Mouse (Mus musculus) spleen, adult 2 months (tissue): ENCODE data around the gene Gpatch2. TPM values are rescaled to one million over a fixed set of nuclear protein-coding genes. Genes with fewer than 3 reads are reported as not detected.

Experiments
- DNase-seq, 2 experiments: peaks; one replicate each; pipeline versions ENCODE4 v3.0.0 to v3.0.0-alpha.2; 2012 to 2021; ENCODE audit warnings: low spot score in 2 of 2, low read depth in 1 of 2
- H3K27ac ChIP-seq: fragments of 200-500 bp; 2 replicates; pipeline ENCODE4 v1.5.1; 2012; ENCODE audit warnings: low read length, inconsistent platforms; ENCODE audit not compliant: insufficient read depth
- H3K27me3 ChIP-seq: fragments of 200-500 bp; 2 replicates; pipeline ENCODE4 v1.6.1; 2012; ENCODE audit warnings: mild to moderate bottlenecking, moderate library complexity, low read length, inconsistent platforms; ENCODE audit not compliant: control insufficient read depth, insufficient read depth
- H3K36me3 ChIP-seq: fragments of 200-500 bp; 2 replicates; pipeline ENCODE4 v1.6.1; 2012; ENCODE audit warnings: mild to moderate bottlenecking, low read length, inconsistent platforms; ENCODE audit not compliant: control insufficient read depth, insufficient read depth
- H3K4me1 ChIP-seq: fragments of 200-500 bp; 2 replicates; pipeline ENCODE4 v1.6.1; 2011; ENCODE audit warnings: inconsistent platforms; ENCODE audit not compliant: control insufficient read depth, insufficient read depth, insufficient read length
- H3K4me3 ChIP-seq: fragments of 200-500 bp; 2 replicates; pipeline ENCODE4 v1.5.1; 2011; ENCODE audit warnings: mild to moderate bottlenecking, inconsistent platforms; ENCODE audit not compliant: insufficient read depth, insufficient read length; ENCODE audit errors: extremely low read depth
- CTCF ChIP-seq: fragments of 200-500 bp; IDR thresholded peaks from 2 replicates; pipeline ENCODE4 v1.5.1; 2011; ENCODE audit warnings: mild to moderate bottlenecking, inconsistent platforms; ENCODE audit not compliant: insufficient read depth, insufficient read length, insufficient replicate concordance; ENCODE audit errors: extremely low read depth
- POLR2A ChIP-seq: fragments of 200-500 bp; IDR thresholded peaks from 2 replicates; pipeline ENCODE4 v1.6.1; 2011; ENCODE audit warnings: low read depth, low read length, inconsistent platforms
- WGBS: fragments of 180-500 bp; shearing (Covaris S2); methylation state at CpG from one replicate; pipeline ENCODE4 v1.1.7; 2018; 5-methylcytosine and 5-hydroxymethylcytosine counted together
- polyA plus RNA-seq: library from polyadenylated mRNA; depleted of rRNA; stranded (reverse); fragments of >200 nt; gene quantifications from 2 replicates; pipeline ENCODE4 v1.2.3, GENCODE M21; 2012

Gpatch2 gene
- polyA plus RNA-seq, 1 experiment: 5.4 TPM

DNA sequence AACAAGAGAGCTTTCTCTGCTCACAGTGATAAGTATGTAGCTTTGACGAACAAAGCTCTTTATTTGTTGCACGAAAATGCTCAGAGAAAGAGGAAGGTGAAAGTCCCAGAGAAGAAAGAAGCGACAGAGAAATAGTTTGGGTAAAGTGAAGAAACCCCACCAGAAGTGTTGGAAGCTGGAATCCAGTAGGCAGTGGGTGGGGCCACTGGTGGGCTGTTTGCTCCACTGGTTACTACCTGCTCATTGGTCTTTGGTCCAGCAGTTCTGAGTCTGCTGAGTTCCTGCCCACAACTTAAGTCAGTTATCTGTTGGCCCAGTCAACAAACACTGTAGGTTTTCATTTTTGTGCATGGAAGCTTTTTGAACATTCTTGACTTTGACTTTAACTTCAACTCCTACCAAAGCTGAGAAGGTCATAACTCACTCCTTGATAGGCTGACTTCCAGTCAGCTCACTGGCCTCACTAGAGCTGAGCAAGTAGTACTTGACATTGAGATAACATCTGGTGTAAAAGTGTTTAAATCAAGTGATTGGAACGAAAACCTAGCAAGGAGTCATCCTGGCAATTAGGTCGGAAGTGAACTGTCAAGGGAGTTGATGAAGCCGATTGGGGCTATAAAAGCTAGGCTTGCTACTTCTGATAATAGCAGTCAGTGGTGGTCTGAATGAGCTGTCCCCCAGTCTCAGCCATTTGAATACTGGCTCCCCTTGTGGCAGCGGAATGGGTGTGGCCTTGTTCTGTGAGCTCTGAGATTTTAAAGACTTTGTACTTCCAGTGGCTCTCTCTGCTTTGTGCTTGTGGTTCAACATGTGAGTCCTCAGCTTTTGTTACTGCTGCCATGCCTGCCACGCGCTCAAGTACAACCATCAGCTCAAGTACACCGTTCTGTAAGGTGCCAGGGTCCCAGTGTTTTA is 76.4 kb downstream of the Gpatch2 start:
- DNase-seq: no peak
- WGBS: 87% methylated on average over 10 of the region's 10 CpGs
- H3K36me3 ChIP-seq: 0 out of 2 replicates have a peak, but pooled peaks cover 2% of the 10 kb centered on the region
- H3K4me3 ChIP-seq: no peak overlapping the region
- H3K27me3 ChIP-seq: no peaks in the 10 kb centered on the region
- no peak overlapping the region for H3K27ac ChIP-seq
- H3K4me1 ChIP-seq: no peaks in the 10 kb centered on the region
- TF ChIP-seq POLR2A: no peak
- no peak for TF ChIP-seq CTCF

DNA sequence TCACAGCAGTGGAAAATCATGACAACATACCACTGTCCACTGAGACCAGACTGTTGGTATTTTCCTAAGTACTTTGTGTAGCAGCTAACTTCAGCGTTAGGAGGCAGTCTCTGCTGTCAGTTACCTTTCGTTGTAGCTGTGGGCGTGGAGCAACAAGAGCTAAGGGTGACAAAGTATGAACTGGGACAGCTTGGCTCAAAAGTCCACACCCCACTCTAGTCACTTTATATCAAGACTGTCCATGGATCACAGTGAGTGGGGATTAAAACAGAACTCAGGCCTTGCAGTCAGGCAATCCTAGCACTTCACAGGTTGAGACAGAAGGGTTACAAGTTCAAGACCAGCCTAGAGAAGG is 77.1 kb downstream of the Gpatch2 start:
- TF ChIP-seq CTCF (no peak), POLR2A (no peak)
- no peaks in the 10 kb centered on the region for H3K27me3 ChIP-seq
- 96% methylated on average over 3 of the region's 3 CpGs for WGBS
- no peak overlapping the region for H3K27ac ChIP-seq
- DNase-seq: no peak
- no peaks in the 10 kb centered on the region for H3K4me1 ChIP-seq
- H3K36me3 ChIP-seq: 0 out of 2 replicates have a peak, but pooled peaks cover 2% of the 10 kb centered on the region
- H3K4me3 ChIP-seq: no peak overlapping the region

DNA sequence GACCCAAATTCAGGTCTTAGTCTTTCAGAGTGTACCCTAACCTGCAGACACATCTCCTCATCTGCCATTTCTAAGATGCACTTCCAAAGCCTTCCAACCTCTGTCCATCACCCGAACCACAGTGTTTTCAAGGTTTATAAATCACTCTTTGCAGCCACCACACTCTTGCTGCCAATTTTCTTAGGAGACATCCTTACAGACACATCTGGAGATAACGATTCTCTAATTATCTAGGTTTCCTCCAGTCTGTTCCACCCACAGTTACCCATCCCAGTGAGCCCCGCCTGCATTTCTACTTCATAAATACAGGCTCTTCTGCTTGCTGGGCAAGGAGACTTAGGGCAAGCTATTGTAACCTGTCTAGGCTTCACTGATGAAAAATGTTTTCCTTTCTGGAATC is 77.9 kb downstream of the Gpatch2 start:
- WGBS: 81% methylated on average over 3 of the region's 3 CpGs
- H3K36me3 ChIP-seq: 0 out of 2 replicates have a peak, but pooled peaks cover 2% of the 10 kb centered on the region
- H3K27me3 ChIP-seq: no peaks in the 10 kb centered on the region
- DNase-seq: no peak
- TF ChIP-seq POLR2A (no peak), CTCF (no peak)
- no peak overlapping the region for H3K27ac ChIP-seq
- no peak overlapping the region for H3K4me3 ChIP-seq
- no peaks in the 10 kb centered on the region for H3K4me1 ChIP-seq

DNA sequence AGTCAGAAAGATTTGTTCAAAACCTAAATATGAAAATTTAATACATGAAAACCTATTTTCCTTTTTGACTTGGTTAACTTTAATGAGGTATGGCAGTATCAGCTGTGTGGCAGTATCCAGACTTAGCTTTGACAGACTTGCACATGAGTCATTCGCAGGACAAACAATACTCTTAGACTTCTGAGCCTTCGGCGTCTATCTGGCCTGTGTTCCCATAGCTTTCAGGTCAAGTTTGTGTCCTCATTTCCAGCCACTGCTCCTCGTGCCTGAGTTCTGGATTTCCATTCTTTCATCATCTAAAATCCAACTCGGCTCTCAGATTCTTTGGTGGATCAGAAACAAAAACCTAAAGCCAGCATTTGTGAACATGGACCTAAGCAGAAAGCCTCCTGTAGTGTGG is 79.2 kb downstream of the Gpatch2 start:
- no peaks in the 10 kb centered on the region for H3K27me3 ChIP-seq
- TF ChIP-seq CTCF (no peak), POLR2A (no peak)
- WGBS: 90% methylated on average over 5 of the region's 5 CpGs
- no peak overlapping the region for H3K27ac ChIP-seq
- 0 out of 2 replicates have a peak, but pooled peaks cover 2% of the 10 kb centered on the region for H3K36me3 ChIP-seq
- DNase-seq: no peak
- no peak overlapping the region for H3K4me3 ChIP-seq
- H3K4me1 ChIP-seq: no peaks in the 10 kb centered on the region

DNA sequence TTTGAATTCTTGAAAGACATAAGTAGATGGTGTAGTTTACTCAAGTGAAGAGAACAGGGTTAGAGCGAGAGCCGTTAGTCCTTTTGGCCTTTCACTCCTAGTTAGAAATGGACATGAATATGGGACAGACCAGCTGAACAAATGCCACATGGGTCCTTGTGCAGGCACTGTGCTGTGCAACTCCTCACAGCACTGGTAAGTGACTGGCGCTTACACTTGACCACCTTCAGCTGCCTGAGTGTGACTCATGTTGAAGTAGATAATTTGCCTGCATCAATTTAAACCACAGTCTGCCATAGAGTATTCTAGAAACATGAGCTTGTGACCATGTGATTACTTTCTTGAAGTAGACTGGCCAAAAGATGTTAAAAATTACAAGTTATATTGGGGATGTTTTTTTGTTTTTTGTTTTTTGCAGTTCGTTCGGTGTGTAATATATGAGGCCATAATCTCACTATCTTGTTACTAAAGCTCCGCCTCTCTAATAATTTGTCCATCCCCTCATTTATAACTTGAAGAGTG is 79.8 kb downstream of the Gpatch2 start:
- TF ChIP-seq POLR2A (no peak), CTCF (no peak)
- Histone ChIP-seq H3K4me3 (no peak overlapping the region), H3K27ac (no peak overlapping the region), H3K27me3 (no peaks in the 10 kb centered on the region), H3K4me1 (no peaks in the 10 kb centered on the region), H3K36me3 (0 out of 2 replicates have a peak, but pooled peaks cover 2% of the 10 kb centered on the region)
- DNase-seq: no peak
- 94% methylated on average over 6 of the region's 6 CpGs for WGBS

DNA sequence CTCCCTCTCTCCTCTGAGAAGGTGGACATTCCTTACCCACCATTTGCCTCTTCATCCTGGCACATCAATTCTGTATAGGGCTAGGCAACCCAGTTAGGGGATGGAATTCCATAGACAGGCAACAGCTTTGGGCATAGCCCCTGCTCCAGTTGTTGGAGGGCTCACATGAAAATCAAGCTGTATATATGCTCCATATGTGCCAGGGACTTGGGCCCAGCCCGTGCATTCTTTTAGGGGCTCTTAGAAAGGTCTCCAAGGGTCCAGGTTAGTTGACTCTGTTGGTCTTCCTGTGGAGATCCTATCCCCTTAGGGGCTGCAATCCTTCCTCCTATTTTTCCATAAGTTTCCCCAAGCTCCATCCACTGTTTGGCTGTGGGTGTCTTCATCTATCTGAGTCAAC is 80.4 kb downstream of the Gpatch2 start:
- TF ChIP-seq CTCF (no peak), POLR2A (no peak)
- Histone ChIP-seq H3K4me3 (no peak overlapping the region), H3K36me3 (0 out of 2 replicates have a peak, but pooled peaks cover 2% of the 10 kb centered on the region), H3K4me1 (no peaks in the 10 kb centered on the region), H3K27me3 (no peaks in the 10 kb centered on the region), H3K27ac (no peak overlapping the region)
- 89% methylated on average over 1 of the region's 1 CpGs for WGBS
- DNase-seq: no peak

DNA sequence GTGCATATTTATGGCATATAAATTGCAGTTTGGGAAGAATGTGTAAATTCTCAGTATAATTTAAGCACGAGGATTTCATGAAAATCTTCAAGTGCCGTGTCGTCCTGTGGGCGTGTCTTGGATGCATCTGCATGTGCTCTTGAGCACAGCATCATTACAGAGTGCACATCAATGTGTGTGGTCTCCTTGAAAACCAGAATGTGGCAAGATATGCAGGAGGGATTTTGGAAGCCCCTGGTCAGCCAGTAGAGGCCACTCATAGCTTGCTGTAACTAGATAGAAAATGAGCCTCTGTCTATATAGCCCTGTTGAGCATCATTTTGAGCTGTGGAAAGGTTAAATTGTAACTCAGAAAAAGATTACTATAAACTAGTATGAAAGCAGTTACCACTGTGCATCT is 83.9 kb downstream of the Gpatch2 start:
- Histone ChIP-seq H3K36me3 (no peaks in the 10 kb centered on the region), H3K4me3 (no peak overlapping the region), H3K4me1 (no peaks in the 10 kb centered on the region), H3K27me3 (no peaks in the 10 kb centered on the region), H3K27ac (no peak overlapping the region)
- no peak for TF ChIP-seq POLR2A
- TF ChIP-seq CTCF: no peak
- no peak for DNase-seq
- 85% methylated on average over 4 of the region's 4 CpGs for WGBS
